Mouse (Mus musculus): Measurements from ENCODE around the gene Igfbpl1.

DNA sequence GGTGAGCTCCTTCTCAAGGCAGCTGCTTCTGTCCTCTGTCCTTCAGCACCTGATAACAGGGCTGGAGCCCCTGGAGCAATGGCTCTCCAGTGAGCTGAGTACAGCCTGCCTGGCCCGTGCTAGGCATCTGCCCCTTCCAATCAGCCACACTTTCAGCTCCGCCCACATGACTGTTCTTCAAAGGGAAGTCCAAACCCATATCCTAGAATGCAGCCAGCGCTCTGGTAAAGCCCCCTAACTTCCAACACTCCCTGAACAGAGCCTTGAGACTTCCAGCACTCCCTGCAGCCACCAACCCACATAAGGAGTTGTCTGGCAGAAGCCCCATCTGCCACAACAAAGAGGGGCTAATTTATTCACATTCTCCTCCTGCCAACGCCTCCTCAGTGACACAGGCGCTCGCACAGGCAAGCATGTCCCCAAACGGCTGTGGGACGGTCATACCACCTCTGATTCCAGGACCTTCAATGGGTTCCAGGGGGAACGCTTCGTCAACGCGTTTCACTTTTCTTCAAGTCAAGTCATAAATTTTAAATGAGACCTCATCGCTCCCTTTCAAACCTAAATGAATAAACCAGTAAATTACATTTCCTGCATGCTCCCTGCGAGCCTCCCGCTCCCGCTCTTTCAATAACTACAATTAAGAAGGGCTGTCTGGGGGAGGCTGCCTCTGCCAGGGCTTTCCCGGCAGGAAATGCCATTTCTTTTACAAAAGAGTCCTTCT is 7.4 kb downstream of the Igfbpl1 start:
- TF ChIP-seq ZNF384 (IDR thresholded peaks at IDR 0.05; ENCODE audit: low read depth, low read length) (no peak), HCFC1 (IDR thresholded peaks at IDR 0.05; ENCODE audit: borderline replicate concordance, insufficient read depth, low read length) (no peak)
